Mouse (Mus musculus) heart, embryonic 14.5 days (tissue): ENCODE results near the gene Efcab1. TPM values are rescaled to one million over a fixed set of nuclear protein-coding genes. Genes with fewer than 3 reads are reported as not detected.
"Not testable (repeated sequence)": the region's sequence is repeated elsewhere in the genome, so short reads cannot be mapped to it uniquely, and the experiment has no call there.

Experiments
- ATAC-seq: fragments of 200-750 bp; cut with Nextera tagmentation; 2 replicates; pipeline ENCODE4 v1.8.0; 2017; ENCODE audit warnings: low read depth, moderate TSS enrichment; ENCODE audit not compliant: insufficient number of reproducible peaks, insufficient read depth, low FRiP score
- H3K27ac ChIP-seq, 2 experiments: fragments of 200-500 bp in 1 of 2; fragments of 300-500 bp in 1 of 2; sonication (generic) in 1 of 2; replicated peaks in 1 of 2; 2 replicates each; pipeline ENCODE4 v1.5.1; 2012 to 2014; ENCODE audit warnings: low read depth in 2 of 2, low read length in 2 of 2, control low read depth in 1 of 2, mild to moderate bottlenecking in 1 of 2, mixed read lengths in 1 of 2; ENCODE audit not compliant: control insufficient read depth in 1 of 2, insufficient read depth in 1 of 2
- H3K27me3 ChIP-seq: fragments of 300-500 bp; sonication (generic); 2 replicates; pipeline ENCODE4 v1.6.1; 2014; ENCODE audit warnings: mild to moderate bottlenecking, low read length, control low read depth; ENCODE audit not compliant: control insufficient read depth, insufficient read depth
- H3K36me3 ChIP-seq: fragments of 300-500 bp; sonication (generic); 2 replicates; pipeline ENCODE4 v1.6.1; 2014; ENCODE audit warnings: mild to moderate bottlenecking, control low read depth, low read length, mixed read lengths; ENCODE audit not compliant: control insufficient read depth, insufficient read depth
- H3K4me1 ChIP-seq, 2 experiments: fragments of 200-500 bp in 1 of 2; fragments of 300-500 bp in 1 of 2; sonication (generic) in 1 of 2; 2 replicates each; pipeline ENCODE4 v1.6.1; 2012 to 2014; ENCODE audit warnings: low read length in 2 of 2, control low read depth in 1 of 2, mixed read lengths in 1 of 2; ENCODE audit not compliant: control insufficient read depth in 2 of 2, insufficient read depth in 2 of 2
- H3K4me2 ChIP-seq: fragments of 300-500 bp; sonication (generic); 2 replicates; pipeline ENCODE4 v1.6.1; 2014; ENCODE audit warnings: mild to moderate bottlenecking, low read length
- H3K4me3 ChIP-seq, 2 experiments: fragments of 200-500 bp in 1 of 2; fragments of 300-500 bp in 1 of 2; sonication (generic) in 1 of 2; 2 replicates each; pipeline ENCODE4 v1.5.1; 2012 to 2014; ENCODE audit warnings: low read length in 2 of 2, mild to moderate bottlenecking in 2 of 2, control low read depth in 1 of 2, low read depth in 1 of 2, moderate library complexity in 1 of 2; ENCODE audit not compliant: control insufficient read depth in 1 of 2, insufficient read depth in 1 of 2
- H3K9ac ChIP-seq: fragments of 300-500 bp; sonication (generic); 2 replicates; pipeline ENCODE4 v1.6.1; 2014; ENCODE audit warnings: mild to moderate bottlenecking, low read length
- H3K9me3 ChIP-seq: fragments of 300-500 bp; sonication (generic); 2 replicates; pipeline ENCODE4 v1.6.1; 2016; ENCODE audit warnings: low read length, control low read depth; ENCODE audit not compliant: control insufficient read depth
- WGBS: fragments of 180-500 bp; shearing (Covaris S2); extraction: QIAGEN DNeasy Blood & Tissue Kit; methylation state at CpG from one replicate; pipeline ENCODE4 v1.1.7; 2014; 5-methylcytosine and 5-hydroxymethylcytosine counted together
- polyA plus RNA-seq: library from polyadenylated mRNA; unstranded; fragments of >200 nt; fragmentation: Nextera tagmentation; extraction: Ambion mirVana; gene quantifications from 2 replicates; pipeline ENCODE4 v1.2.1, GENCODE M21; 2014

The Efcab1 gene
- polyA plus RNA-seq, 1 experiment from 2014 or later, result 1.4 TPM

DNA sequence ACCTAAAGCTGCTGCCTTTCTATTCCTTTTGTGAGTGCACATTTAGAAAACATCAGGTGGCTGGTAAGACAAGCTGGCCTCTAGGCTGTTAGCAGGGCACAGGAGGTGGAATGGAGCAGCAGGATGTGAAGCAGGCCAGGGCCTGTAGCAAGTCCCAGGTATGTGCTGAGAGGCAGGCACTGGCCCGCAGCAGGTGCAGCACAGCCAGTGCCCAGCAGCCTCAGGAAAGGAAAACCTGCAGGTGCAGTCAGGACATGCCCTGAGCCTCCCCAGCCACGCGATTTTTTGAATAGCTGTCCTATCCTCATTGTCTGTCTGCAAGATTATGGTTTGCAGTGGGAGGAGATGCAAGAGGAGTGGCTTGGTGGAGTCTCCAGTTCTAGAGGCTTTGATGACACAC, 24.3 kb downstream of the Efcab1 start:
- not testable (repeated sequence) for H3K9ac ChIP-seq, H3K4me2 ChIP-seq, H3K27me3 ChIP-seq, H3K4me1 ChIP-seq, H3K27ac ChIP-seq, H3K4me3 ChIP-seq, ATAC-seq, H3K36me3 ChIP-seq, H3K9me3 ChIP-seq
- WGBS, result 67% methylated on average over 1 of the region's 3 CpGs

DNA sequence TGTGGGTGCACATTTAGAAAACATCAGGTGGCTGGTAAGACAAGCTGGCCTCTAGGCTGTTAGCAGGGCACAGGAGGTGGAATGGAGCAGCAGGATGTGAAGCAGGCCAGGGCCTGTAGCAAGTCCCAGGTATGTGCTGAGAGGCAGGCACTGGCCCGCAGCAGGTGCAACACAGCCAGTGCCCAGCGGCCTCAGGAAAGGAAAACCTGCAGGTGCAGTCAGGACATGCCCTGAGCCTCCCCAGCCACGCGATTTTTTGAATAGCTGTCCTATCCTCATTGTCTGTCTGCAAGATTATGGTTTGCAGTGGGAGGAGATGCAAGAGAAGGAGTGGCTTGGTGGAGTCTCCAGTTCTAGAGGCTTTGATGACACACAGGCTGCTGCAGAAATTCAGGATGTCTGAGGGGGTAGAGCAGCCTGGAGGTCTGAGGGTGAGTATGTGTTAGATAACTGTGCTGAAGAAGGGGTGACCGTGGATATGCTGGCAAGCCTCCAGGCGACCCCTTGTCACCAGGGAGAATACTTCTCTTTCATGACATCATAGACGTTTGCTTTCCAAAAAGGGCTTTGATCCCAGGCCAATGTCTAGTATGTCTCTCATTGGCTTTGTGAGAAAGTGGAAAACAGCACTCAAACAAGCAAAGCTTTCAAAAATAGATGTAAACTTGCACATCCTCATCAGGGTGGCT, 30.2 kb downstream of the Efcab1 start:
- H3K9ac ChIP-seq, H3K4me1 ChIP-seq, H3K9me3 ChIP-seq, ATAC-seq, H3K27ac ChIP-seq, H3K4me2 ChIP-seq, H3K4me3 ChIP-seq, H3K36me3 ChIP-seq, H3K27me3 ChIP-seq: not testable (repeated sequence)
- WGBS, result 50% methylated on average over 7 of the region's 7 CpGs

- no peak for ATAC-seq
- Histone ChIP-seq H3K9ac (no peak overlapping the region), H3K4me1 (peaks cover 0 to 6% of the 10 kb centered on the region in 2 experiments; a peak in 1 of 4 replicates), H3K9me3 (no peaks in the 10 kb centered on the region), H3K4me2 (no peak overlapping the region), H3K27me3 (peaks cover 19% of the 10 kb centered on the region), H3K36me3 (no peaks in the 10 kb centered on the region), H3K27ac (peak overlapping the region in 1 of 2 experiments; percentile 17; a peak in 1 of 4 replicates), H3K4me3 (no peak overlapping the region)
- 61% methylated on average over 1 of the region's 1 CpGs for WGBS
Measured at GRCm38 (mm10) chr16:14939552-14939951, 33.1 kb downstream of the Efcab1 start.

DNA sequence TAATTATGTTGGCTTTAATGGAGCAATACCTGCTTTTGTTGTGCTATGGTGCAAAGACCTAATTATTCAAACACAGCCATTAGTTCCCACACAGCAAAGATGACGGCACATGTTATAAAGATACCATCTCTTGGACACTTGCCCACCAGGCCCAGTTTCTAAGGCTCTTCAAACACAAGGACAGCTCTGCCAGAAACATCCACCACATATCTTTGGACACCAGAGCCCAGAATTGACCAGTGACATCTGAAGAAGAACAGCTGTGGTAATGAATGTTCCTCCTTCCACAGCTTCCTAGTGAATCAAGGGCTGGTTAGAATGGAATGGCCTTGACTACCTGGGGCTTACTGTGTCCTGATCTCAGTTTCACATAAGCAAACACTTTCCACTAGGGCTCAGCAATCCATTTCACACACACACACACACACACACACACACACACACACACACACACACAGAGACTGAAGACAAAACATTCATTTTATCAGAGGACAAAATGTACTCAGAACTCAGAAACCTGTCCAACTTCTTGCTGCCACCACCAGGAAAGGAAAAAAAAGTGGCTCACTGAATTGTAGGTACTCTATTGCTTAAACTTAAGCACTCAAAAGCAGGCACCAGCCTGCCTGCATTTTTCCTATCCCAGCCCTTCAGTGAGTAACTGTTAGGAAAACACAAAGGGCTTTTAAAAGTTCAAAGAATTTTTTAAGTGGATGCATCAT, 33.7 kb downstream of the Efcab1 start:
- WGBS, result 33% methylated on average over 1 of the region's 1 CpGs
- H3K27ac ChIP-seq, result peak overlapping the region in 1 of 2 experiments; percentile 17; a peak in 1 of 4 replicates

GRCm38 (mm10) chr16:14940898-14941297, 34.5 kb downstream of the Efcab1 start:
- Histone ChIP-seq H3K27ac (peak overlapping the region in 1 of 2 experiments; percentile 38; a peak in 1 of 4 replicates), H3K4me2 (no peak overlapping the region), H3K4me1 (peaks cover 0 to 10% of the 10 kb centered on the region in 2 experiments; a peak in 1 of 4 replicates), H3K36me3 (no peaks in the 10 kb centered on the region), H3K4me3 (no peak overlapping the region), H3K9ac (no peak overlapping the region), H3K9me3 (no peaks in the 10 kb centered on the region), H3K27me3 (peaks cover 19% of the 10 kb centered on the region)
- ATAC-seq, result no peak
- WGBS, result 60% methylated on average over 3 of the region's 3 CpGs

More for the DNA sequence above, 33.7 kb downstream of the Efcab1 start:
- Histone ChIP-seq H3K27me3 (peaks cover 19% of the 10 kb centered on the region), H3K9ac (no peak overlapping the region), H3K9me3 (no peaks in the 10 kb centered on the region), H3K4me1 (peaks cover 0 to 6% of the 10 kb centered on the region in 2 experiments; a peak in 1 of 4 replicates), H3K4me3 (no peak overlapping the region), H3K36me3 (no peaks in the 10 kb centered on the region), H3K4me2 (no peak overlapping the region)
- ATAC-seq, result no peak

DNA sequence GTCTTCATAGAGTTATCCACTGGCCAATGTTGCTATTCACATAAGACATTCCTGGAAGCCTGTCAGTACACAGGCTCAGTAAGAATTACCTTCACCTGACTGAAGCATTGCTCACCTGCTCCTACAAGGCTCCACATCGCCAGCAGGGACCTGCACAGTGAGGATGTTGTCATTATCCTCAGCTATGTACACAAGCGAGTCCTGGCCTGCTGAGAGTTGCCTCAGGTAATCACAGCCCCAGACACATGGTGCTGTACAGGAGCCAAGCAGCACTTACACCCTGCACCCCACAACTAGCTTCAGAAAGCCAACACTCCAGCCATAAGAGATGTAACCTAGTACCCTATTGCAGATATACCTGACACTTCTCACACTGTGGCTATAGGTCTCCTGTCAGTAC, 37.1 kb downstream of the Efcab1 start:
- WGBS, result 85% methylated on average over 2 of the region's 2 CpGs
- Histone ChIP-seq H3K9me3 (no peaks in the 10 kb centered on the region), H3K27ac (no peak overlapping the region), H3K4me2 (no peak overlapping the region), H3K9ac (no peak overlapping the region), H3K36me3 (no peaks in the 10 kb centered on the region), H3K27me3 (peaks cover 24% of the 10 kb centered on the region), H3K4me1 (0 out of 4 replicates have a peak, but pooled peaks cover 0 to 4% of the 10 kb centered on the region in 2 experiments), H3K4me3 (no peak overlapping the region)
- ATAC-seq, result no peak

DNA sequence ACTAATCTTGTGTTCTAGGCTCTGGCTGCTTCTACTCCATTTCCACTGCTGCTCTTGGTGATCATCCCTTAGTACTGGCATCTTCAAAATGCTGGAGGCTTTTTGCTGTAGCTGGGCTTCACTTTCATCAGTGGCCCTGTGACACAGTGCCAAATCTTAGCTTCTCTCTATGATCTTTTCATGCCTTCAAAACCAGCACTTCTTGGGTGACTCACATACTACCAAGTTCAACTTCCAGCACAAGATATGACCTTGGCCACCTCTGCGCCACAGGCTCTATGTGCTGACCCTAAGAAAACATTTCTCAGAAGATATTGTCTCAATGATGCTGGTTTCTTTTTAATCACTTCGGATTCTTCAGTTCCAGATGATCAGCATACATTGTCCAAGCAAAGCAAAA, 41.2 kb downstream of the Efcab1 start:
- WGBS, result 85% methylated on average over 2 of the region's 2 CpGs
- H3K36me3 ChIP-seq, result not testable (repeated sequence)

More for the DNA sequence above, 41.2 kb downstream of the Efcab1 start:
- H3K27ac ChIP-seq, H3K4me3 ChIP-seq, H3K4me1 ChIP-seq, H3K9me3 ChIP-seq, H3K4me2 ChIP-seq, ATAC-seq, H3K9ac ChIP-seq: not testable (repeated sequence)
- peaks cover 12% of the 10 kb centered on the region for H3K27me3 ChIP-seq
